Mouse (Mus musculus) heart, postnatal 25 days (tissue): ENCODE data around the gene Edem1. TPM values are rescaled to one million over a fixed set of nuclear protein-coding genes. Genes with fewer than 3 reads are reported as not detected.
"Not testable (repeated sequence)": the region's sequence is repeated elsewhere in the genome, so short reads cannot be mapped to it uniquely, and the experiment has no call there.

Experiments used
- DNase-seq: peaks from one replicate; pipeline ENCODE4 v3.0.0; 2022; ENCODE audit warnings: low spot score
- intact Hi-C: fragments of 180-260 bp; cut with DNase I; formaldehyde crosslinking; loops from one replicate; pipeline ENCODE4 v1.15.1; 2025
- total RNA-seq, 2 experiments: library from RNA; stranded (reverse); gene quantifications; 2 replicates each; pipeline ENCODE4 v1.2.3; 2021

The Edem1 gene
- total RNA-seq, 2 experiments from 2014 or later: 12.3 to 14.1 TPM

DNA sequence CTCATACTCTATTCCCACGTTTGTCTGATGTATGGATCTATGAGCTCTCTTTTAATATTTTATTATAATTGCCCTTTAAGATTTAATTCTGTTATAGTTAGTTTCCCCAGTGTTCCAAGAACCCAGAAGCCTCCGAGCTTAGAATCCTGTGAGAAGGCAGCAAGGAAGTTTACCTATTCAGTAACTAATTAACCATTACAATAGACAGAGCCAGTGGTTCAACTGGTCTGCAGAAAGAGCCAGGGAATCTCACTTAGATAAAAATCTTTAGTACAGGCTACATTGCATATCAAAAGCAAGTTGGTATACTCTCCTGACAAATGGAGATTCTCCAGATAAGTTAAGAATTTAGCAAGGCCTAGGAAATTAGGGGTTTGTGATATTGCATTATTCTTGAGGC is 40.6 kb downstream of the Edem1 start:
- intact Hi-C loops, DNase-seq: not testable (repeated sequence)

DNA sequence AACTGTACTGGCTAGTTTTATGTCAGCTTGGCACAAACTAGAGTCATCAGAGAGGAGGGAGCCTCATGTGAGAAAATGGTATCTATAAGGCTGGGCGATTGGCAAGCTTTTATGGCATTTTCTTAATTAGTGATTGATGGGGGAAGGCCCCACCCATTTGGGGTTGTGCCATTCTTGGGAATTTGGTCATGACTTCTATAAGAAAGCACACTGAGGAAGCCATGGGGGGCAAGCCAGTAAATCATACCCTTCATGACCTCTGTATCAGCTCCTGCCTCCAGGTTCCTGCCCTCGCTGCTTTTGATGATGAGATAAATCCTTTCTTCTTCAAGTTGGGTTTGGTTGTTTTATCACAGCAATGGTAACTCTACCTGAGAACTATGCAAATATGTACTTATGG is 42.0 kb downstream of the Edem1 start:
- no peak for DNase-seq
- intact Hi-C loops: no loop called here

DNA sequence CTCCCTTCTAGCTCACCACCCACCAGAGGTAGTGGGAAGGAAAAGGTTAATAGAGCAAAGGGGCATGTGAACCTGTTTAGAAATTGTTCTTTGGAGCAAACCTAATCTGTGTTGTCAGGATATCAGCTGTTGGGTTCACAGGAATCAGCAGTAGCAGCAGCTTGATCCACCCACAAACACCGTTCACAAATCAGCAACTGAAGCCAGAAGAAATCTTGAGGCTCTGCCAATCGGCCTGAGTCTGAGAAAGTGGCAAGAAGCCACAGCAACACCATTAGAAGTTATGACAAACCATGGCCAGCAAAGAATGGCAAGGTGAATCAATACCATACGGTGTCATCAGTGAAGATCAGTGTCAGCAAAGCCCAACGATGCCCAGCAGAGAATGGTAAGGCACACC is 42.8 kb downstream of the Edem1 start:
- intact Hi-C loops: no loop called here
- DNase-seq: no peak

DNA sequence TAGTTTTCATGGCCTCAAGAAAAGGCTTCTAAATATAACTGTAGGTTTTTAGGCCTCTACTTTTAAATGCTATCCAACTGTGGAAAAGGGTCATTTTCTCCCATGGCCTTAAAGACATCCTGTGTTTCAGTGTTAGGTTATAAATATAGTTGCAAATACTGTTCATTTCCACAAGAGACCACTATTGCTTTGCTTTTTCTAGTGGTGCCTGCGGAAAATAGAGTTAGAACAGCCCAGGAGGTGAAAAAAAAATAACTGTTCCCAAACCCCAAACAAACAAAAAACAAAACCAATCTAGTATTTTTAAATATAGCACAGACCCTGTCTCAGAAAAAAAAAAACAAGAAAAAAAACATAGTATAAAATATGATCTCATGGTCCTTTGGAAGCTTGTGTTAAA is 46.9 kb downstream of the Edem1 start:
- DNase-seq: no peak
- intact Hi-C loops: loop anchor here (2.0 to 5.0 kb wide), 2 partner anchors 111 to 277 kb away; no protein-coding TSS in a partner anchor

DNA sequence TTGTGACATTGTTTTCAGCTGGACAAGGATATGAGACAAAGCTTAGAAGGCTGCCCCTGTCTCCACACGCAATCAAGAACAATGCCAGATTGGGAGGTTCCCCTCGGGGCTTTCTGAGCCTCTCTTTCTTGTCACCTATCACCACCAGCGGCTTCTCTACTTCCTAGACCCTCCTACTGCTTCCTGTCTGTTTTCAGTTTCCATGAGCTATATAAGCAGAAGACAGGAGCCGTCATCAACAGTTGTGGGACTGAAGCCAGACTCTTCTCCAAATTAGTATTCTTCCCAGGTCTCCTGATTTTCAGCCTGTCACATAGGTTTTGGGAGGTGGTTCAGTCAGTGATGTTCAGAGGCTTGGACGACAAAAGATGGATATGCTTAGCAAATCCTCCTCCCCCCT is 47.6 kb downstream of the Edem1 start:
- intact Hi-C loops: loop anchor here (5.0 kb wide), 1 partner anchor 276 kb away; no protein-coding TSS in a partner anchor
- DNase-seq: peak; percentile 23

DNA sequence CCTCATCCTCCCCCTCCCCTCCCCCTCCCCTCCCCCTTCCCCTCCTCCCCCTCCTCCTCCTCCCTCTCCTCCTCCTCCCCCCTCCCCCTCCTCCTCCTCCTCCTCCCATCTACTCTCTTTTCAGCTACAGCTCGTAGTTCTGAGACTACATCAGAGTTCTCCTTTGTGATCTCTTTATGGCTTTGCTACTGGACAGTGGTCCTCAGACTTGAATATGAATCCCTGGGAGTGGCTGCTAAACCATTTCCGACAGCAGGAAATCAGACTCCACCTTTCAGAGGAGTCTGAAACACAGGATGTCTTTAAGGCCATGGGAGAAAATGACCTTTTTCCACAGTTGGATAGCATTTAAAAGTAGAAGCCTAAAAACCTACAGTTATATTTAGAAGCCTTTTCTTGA is 48.0 kb downstream of the Edem1 start:
- DNase-seq: no peak
- intact Hi-C loops: loop anchor here (5.0 kb wide), 1 partner anchor 276 kb away; no protein-coding TSS in a partner anchor

DNA sequence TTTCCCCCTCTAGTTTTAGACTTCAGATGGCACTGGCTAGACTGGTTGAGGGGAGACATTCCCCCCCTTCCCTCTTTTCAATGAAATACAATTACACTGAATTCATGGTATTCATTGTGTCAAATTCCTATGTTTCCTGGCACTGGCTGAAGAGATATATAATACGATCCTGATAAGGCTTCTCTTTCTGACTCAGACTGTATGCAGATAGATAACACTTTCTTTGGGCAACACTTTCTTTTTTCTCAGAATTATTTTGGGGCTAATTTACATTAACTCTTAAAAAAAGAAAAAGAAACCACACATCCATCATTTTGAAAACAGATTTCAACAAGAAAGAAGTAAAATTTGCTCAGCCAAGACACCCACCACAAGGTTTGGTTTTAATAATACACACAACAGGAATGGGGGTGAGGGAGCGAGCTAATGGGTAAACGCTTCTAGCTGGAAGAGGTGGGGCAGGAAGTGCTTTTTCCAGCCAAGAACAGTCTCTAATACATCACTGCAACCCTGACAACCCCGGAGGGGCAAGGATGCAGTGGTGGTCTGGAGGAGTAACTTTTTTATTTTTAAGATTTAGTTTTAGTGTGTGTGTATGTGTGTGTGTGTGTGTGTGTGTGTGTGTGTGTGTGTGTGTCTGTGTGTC is 52.0 kb downstream of the Edem1 start:
- DNase-seq: no peak
- intact Hi-C loops: no loop called here

DNA sequence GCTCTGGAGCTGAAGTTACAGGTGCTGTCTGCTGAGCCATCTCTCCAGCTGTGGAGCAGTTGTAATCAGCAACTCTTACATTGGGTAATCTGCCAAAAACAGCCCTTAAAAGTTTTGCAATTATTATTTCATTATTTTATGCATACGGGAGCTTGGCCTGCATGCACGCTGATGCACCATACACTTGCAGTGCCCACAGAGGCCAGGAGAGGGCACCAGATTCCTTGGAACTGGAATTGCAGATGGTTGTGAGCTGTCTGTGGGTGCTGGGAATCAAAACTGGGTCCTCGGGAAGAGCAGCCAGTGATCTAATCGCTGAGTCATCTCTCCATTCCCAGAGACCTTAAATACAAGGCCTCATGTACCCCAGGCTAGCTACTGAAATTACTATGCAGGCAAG is 52.6 kb downstream of the Edem1 start:
- DNase-seq: no peak
- intact Hi-C loops: no loop called here

DNA sequence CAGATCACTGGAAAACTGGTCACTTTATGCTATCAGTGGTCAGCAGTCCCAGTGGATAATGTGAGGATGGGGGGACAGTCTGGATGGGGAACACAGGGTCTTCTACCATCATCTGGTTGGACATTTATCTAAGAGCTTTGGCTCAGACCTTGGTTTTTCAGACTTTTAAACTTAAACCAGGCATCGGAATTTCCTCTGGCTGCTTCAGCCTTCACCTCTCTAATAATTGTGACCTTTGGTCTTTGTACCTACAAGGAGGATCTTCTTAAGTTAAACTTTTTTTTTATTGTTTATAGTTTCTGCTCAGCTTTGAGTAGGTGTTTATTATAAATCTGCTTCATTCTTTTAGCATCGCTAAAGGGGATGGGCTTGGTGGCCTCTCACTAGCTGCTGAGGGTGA is 55.4 kb downstream of the Edem1 start:
- intact Hi-C loops: no loop called here
- DNase-seq: no peak

DNA sequence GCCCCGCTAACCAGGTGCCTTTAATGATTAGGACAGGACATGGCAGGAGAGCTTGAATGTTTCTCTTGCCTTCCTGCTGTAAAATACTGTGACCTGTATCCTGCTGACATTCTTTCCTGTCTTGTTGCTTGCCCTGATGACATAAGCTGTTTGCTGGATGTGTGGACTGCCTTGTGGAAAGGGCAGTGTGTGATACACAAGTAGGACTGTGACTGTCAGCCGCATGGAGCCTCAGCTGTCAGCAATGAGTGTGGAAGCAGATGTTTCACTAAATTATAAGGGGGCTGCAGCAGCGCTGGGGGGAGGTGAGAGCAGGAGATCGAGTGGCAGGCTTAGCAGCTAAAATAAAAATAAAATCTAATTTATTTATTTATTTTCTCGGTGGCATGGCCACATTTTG is 56.2 kb downstream of the Edem1 start:
- no peak for DNase-seq
- intact Hi-C loops: no loop called here

DNA sequence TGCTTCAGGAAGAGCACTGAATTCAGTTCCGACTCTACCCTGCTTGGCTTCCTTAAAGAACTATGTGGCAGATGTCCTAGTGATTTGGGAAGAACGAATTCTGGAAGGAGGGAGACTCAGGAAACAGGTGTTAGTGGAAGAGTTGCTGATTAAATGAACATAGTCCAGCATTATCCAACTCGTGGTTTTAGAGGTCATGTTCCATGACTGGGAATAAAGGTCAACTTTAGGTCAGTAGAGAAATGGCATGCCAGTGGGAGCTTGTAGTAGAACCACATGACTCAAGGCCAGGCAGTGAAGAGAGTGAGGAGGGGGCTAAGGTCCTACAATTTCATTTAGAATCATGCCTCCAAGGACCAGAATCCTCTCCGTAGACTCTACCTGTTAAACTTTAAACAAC is 57.9 kb downstream of the Edem1 start:
- intact Hi-C loops: no loop called here

DNA sequence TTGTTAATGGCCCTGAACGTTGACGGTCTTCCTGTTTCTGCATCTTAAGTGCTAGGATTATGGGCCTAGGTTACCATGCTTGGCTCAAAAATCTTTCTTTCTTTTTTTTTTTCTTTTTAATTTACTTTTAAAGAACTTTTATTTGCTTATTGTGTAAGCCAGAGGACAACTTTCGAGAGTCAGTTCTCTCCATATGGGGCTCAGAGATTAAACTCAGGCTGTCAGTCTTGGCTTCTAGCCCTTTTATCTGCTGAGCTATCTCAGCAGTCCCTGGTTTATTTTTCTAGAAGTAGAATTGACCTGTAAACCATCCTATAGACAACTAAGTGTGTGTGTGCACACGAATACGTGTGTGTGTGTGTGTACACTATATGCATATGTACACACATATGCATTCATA is 64.1 kb downstream of the Edem1 start:
- no peak for DNase-seq
- intact Hi-C loops: no loop called here

More for the DNA sequence above, 57.9 kb downstream of the Edem1 start:
- no peak for DNase-seq

DNA sequence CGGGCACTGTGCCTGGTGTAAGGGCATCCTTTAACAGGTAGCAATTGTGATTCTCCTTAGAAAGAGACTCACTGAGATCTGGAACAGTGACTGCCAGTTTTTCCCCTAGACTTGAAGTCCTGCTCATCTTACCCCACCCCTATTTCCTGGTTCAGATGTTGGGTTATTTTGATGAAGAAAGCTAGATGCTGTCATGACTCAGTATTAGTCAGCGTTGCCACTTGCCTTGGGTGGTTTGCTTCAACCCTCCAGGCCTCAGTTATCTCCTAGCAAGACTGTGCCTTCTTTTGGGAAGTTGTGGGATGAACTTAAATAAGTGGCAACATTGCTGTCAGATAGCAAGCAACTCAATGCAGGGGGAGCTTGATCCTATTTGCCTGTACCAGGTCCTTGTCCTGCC is 66.7 kb downstream of the Edem1 start:
- DNase-seq: no peak
- intact Hi-C loops: no loop called here

DNA sequence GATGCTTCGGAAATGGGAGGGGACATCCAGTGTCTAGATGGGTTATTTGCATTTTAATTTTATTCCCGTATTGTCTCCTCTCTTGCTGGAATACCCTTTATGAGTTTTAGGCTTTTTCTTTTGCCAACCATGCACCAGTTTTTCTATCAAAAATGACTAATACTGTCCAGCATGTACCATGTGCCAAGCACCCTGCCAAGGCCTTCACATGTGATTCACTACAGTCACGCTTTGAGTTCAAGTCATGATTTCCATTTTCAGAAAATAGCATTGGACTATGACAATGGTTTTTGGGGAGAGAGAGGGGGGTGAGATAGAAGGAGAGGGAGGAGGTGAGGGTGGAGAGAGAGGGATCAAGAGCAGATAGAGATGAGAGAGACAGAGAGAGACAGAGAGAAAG is 67.5 kb downstream of the Edem1 start:
- intact Hi-C loops: no loop called here
- DNase-seq: no peak

DNA sequence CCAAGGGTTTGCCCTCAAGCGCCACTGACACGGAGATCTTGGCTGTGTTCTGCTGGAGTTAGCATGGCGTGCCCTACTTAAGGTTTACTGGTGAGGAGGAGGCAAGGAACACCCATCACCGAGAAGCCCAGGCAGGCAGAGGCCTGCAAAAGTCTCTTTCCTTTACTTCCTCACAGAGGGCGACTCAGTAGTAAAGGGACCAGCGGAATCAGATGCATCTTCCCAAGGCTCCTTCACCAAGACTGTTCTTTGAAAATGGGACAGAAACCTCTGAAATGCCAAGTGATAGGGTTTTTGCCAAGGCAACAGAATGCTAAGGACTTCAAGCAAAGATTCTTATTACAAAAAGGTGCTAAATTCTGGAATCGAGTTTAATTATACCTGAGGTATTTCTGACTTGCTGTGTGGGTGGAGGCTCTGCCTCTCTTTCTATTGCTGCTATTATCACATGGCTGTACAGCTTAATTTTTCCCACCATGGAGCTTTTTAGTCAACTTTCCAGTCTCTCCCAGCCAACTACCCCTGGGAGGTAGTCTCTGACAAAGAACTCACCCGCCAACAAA is 68.2 kb downstream of the Edem1 start:
- intact Hi-C loops: no loop called here
- no peak for DNase-seq

DNA sequence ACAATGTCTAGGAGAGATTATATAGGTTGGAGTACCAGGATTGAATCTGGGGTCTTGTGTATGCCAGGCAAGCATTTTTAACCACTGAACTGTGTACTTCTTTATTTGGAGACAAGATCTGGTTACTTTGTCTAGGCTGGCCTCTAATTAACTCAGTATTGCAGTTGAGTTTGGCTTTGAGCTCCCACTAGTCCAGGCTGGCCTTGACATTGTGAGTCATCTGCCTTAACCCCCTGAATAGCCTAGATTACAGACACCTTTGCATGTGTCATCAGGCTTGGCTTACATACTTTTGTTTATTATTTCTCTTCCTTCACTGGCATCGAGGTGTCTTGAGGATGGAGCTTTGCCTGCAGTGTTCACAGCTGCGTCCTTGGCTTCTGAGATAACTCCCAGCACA is 70.8 kb downstream of the Edem1 start:
- intact Hi-C loops: no loop called here
- DNase-seq: no peak

DNA sequence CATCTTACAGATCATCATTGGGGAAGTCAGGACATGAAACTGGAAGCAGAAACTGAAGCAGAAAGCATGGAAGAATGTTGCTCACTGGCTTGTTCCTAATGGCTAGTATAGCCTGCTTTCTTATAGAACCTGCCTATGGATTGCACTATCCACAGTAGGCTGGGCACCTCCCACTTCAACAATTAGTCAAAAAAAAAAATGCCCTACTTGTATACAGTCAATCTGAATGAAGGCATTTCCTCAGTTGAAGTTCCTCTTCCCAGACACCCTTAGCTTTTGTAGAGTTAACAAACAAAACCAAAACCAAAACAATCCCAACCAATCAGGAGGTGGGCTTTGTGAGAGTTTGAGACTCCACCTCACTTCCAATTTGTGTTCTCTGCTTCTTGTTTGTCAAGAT is 73.7 kb downstream of the Edem1 start:
- intact Hi-C loops: no loop called here
- no peak for DNase-seq

DNA sequence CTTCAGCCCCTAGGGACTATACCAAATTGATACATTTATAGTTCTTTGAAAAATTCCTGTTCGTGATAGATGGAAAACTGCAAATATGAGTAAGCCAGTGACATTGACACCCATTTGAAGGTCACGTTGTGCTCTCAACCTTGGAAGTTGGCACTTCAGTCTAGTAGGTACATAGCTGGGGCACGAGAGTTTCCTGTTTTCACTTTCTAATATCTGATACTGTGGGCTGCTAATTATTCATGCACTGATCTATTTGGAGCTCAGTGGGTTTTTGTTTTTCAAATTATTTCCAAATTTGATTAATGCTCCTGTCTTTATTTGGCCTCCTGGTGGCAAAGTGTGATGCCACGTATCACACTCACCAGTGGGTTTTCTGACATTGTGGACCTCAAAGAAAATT is 74.8 kb downstream of the Edem1 start:
- intact Hi-C loops: no loop called here
- no peak for DNase-seq

DNA sequence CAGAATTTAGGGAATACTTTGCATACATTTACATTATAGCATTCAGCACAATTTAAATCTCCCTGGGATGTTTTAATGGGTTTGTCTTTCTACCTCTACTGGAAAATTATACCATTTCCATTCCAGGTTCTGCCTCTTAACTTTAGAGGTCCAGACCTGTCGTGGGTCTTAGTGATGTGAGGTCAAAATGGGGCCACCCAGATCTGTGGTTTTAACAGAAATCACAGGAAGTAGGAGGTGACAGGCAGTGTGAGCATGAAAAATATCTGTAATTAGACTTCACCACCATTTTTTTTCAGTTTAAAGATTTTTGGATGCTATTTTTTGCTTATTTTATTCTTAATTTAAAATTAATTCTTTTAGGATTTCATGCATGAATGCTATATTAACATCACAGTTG is 78.1 kb downstream of the Edem1 start:
- no peak for DNase-seq
- intact Hi-C loops: no loop called here
